Mouse (Mus musculus) CH12.LX (cell line): ENCODE measurements around the gene Kcnrg. TPM values are rescaled to one million over a fixed set of nuclear protein-coding genes. Genes with fewer than 3 reads are reported as not detected.

ENCODE experiments used
- DNase-seq: peaks from one replicate; pipeline ENCODE4 v3.0.0-alpha.2; 2013; ENCODE audit errors: extremely low read depth
- H3K27ac ChIP-seq: 2 replicates; pipeline ENCODE4 v1.5.1; 2012; ENCODE audit warnings: low read depth, mild to moderate bottlenecking, control low read depth, moderate library complexity; ENCODE audit not compliant: insufficient read depth
- H3K27me3 ChIP-seq: replicated peaks from 2 replicates; pipeline ENCODE3; 2012; ENCODE audit warnings: inconsistent platforms
- H3K36me3 ChIP-seq, 2 experiments: replicated peaks in 1 of 2; 2 replicates each; pipeline versions ENCODE3 to v1.6.1; 2012; ENCODE audit warnings: inconsistent platforms in 1 of 2, low read length in 1 of 2, mild to moderate bottlenecking in 1 of 2, mixed read lengths in 1 of 2, moderate library complexity in 1 of 2; ENCODE audit not compliant: control insufficient read depth in 1 of 2, insufficient read depth in 1 of 2
- H3K4me1 ChIP-seq, 2 experiments: 2 replicates each; pipeline ENCODE4 v1.6.1; 2012; ENCODE audit warnings: inconsistent platforms in 1 of 2, moderate library complexity in 1 of 2; ENCODE audit not compliant: insufficient read depth in 2 of 2, control insufficient read depth in 1 of 2
- H3K4me2 ChIP-seq: 2 replicates; pipeline ENCODE4 v1.6.1; 2012; ENCODE audit warnings: low read depth, mild to moderate bottlenecking, control low read depth; ENCODE audit not compliant: poor library complexity, insufficient read depth, severe bottlenecking
- H3K4me3 ChIP-seq, 3 experiments: fragments of 150-350 bp in 1 of 3; sonication (generic) in 1 of 3; replicated peaks in 1 of 3; 2 replicates each; pipeline versions ENCODE3 to v1.5.1; 2011 to 2012; ENCODE audit warnings: low read depth in 2 of 3, low read length in 2 of 3, mild to moderate bottlenecking in 2 of 3, moderate library complexity in 2 of 3, control low read depth in 1 of 3, improper control_type of control experiment in 1 of 3, inconsistent platforms in 1 of 3, mixed read lengths in 1 of 3; ENCODE audit not compliant: poor library complexity in 1 of 3
- H3K79me2 ChIP-seq: replicated peaks from 2 replicates; pipeline ENCODE4 v1.6.1; 2012; ENCODE audit warnings: mild to moderate bottlenecking, moderate library complexity; ENCODE audit not compliant: control insufficient read depth, poor library complexity, insufficient read depth, severe bottlenecking; ENCODE audit errors: extremely low read depth
- H3K9ac ChIP-seq: 2 replicates; pipeline ENCODE4 v1.6.1; 2012; ENCODE audit warnings: low read depth, mild to moderate bottlenecking, control low read depth, moderate library complexity; ENCODE audit not compliant: insufficient read depth
- H3K9me3 ChIP-seq: replicated peaks from 2 replicates; pipeline ENCODE3; 2012; ENCODE audit warnings: low read length, inconsistent platforms, mixed read lengths
- BHLHE40 ChIP-seq: IDR thresholded peaks from 2 replicates; pipeline ENCODE4 v1.6.1; 2011; ENCODE audit warnings: mild to moderate bottlenecking, low read depth, low read length, improper control_type of control experiment
- CHD2 ChIP-seq: IDR thresholded peaks from 2 replicates; pipeline ENCODE4 v1.6.1; 2011; ENCODE audit warnings: low read length, improper control_type of control experiment
- CTCF ChIP-seq, 2 experiments: IDR thresholded peaks in 1 of 2; conservative IDR thresholded peaks in 1 of 2; 2 replicates each; pipeline ENCODE4 v1.5.1; 2011 to 2012; ENCODE audit warnings: low read depth in 2 of 2, low read length in 2 of 2, improper control_type of control experiment in 1 of 2, inconsistent platforms in 1 of 2, mild to moderate bottlenecking in 1 of 2, moderate library complexity in 1 of 2
- E2F4 ChIP-seq: IDR thresholded peaks from 2 replicates; pipeline ENCODE4 v1.6.1; 2011; ENCODE audit warnings: low read depth, low read length, improper control_type of control experiment; ENCODE audit not compliant: insufficient replicate concordance
- ELF1 ChIP-seq: IDR thresholded peaks from 2 replicates; pipeline ENCODE4 v1.6.1; 2014; ENCODE audit warnings: low read depth, mild to moderate bottlenecking, inconsistent platforms, low read length, improper control_type of control experiment
- GABPA ChIP-seq: IDR thresholded peaks from 2 replicates; pipeline ENCODE4 v1.6.1; 2012; ENCODE audit warnings: low read depth, low read length, improper control_type of control experiment, inconsistent platforms; ENCODE audit not compliant: insufficient replicate concordance
- IRF4 ChIP-seq: IDR thresholded peaks from 2 replicates; pipeline ENCODE4 v1.6.1; 2014; ENCODE audit warnings: low read depth, mild to moderate bottlenecking, inconsistent platforms, low read length, improper control_type of control experiment
- JUND ChIP-seq: conservative IDR thresholded peaks from 2 replicates; pipeline ENCODE4 v1.6.1; 2011; ENCODE audit warnings: low read depth, low read length, improper control_type of control experiment
- KAT2A ChIP-seq: IDR thresholded peaks from 2 replicates; pipeline ENCODE4 v1.6.1; 2012; ENCODE audit warnings: low read length, improper control_type of control experiment, inconsistent platforms; ENCODE audit not compliant: insufficient replicate concordance
- MXI1 ChIP-seq: IDR thresholded peaks from 2 replicates; pipeline ENCODE4 v1.6.1; 2011; ENCODE audit warnings: mild to moderate bottlenecking, low read depth, low read length, improper control_type of control experiment
- NELFE ChIP-seq: IDR thresholded peaks from 2 replicates; pipeline ENCODE4 v1.6.1; 2011; ENCODE audit warnings: low read depth, low read length, improper control_type of control experiment
- NRF1 ChIP-seq: IDR thresholded peaks from 2 replicates; pipeline ENCODE4 v1.6.1; 2014; ENCODE audit warnings: low read depth, mild to moderate bottlenecking, inconsistent platforms, low read length, improper control_type of control experiment, moderate library complexity
- POLR2A ChIP-seq: IDR thresholded peaks from 2 replicates; pipeline ENCODE4 v1.6.1; 2011; ENCODE audit warnings: low read depth, mild to moderate bottlenecking, improper control_type of control experiment, low read length
- POLR2AphosphoS2 ChIP-seq: IDR thresholded peaks from 2 replicates; pipeline ENCODE4 v1.6.1; 2011; ENCODE audit warnings: low read depth, low read length, improper control_type of control experiment
- RCOR1 ChIP-seq: conservative IDR thresholded peaks from 2 replicates; pipeline ENCODE4 v1.6.1; 2012; ENCODE audit warnings: low read depth, mild to moderate bottlenecking, inconsistent platforms, low read length, improper control_type of control experiment
- TCF12 ChIP-seq: IDR thresholded peaks from 2 replicates; pipeline ENCODE4 v1.6.1; 2014; ENCODE audit warnings: low read depth, mild to moderate bottlenecking, inconsistent platforms, low read length, improper control_type of control experiment
- USF1 ChIP-seq: IDR thresholded peaks from 2 replicates; pipeline ENCODE4 v1.6.1; 2014; ENCODE audit warnings: low read depth, mild to moderate bottlenecking, inconsistent platforms, low read length, improper control_type of control experiment
- USF2 ChIP-seq: conservative IDR thresholded peaks from 2 replicates; pipeline ENCODE4 v1.6.1; 2011; ENCODE audit warnings: low read depth, low read length, improper control_type of control experiment
- ZKSCAN1 ChIP-seq: IDR thresholded peaks from 2 replicates; pipeline ENCODE4 v1.6.1; 2012; ENCODE audit warnings: low read depth, inconsistent platforms, low read length, improper control_type of control experiment, borderline replicate concordance
- ZMIZ1 ChIP-seq: IDR thresholded peaks from 2 replicates; pipeline ENCODE4 v1.6.1; 2012; ENCODE audit warnings: low read depth, mild to moderate bottlenecking, inconsistent platforms, low read length, improper control_type of control experiment
- dilution Hi-C: fragments of 300-500 bp; cut with MboI; formaldehyde crosslinking; loops from 2 replicates; pipeline ENCODE4 v1.14.3; 2020; ENCODE audit warnings: low sequenced_read_pairs; ENCODE audit not compliant: extremely low pct_unique_long_range_greater_than_20kb, extremely low pct_ligation_motif_present
- in situ Hi-C: fragments of 300-500 bp; cut with MboI; formaldehyde crosslinking; loops from 3 replicates; pipeline ENCODE4 v1.14.3; 2019; ENCODE audit warnings: low sequenced_read_pairs, low pct_ligation_motif_present, low pct_unique_long_range_greater_than_20kb, mixed read lengths
- polyA plus RNA-seq: library from polyadenylated mRNA; unstranded; fragments of >175 nt; gene quantifications from 2 replicates; pipeline ENCODE4 v1.2.1, GENCODE M21; 2012; ENCODE audit warnings: low read depth; ENCODE audit not compliant: insufficient read length
- total RNA-seq, 2 experiments: library from RNA; depleted of rRNA; stranded (reverse); fragments of 300-350 nt in 1 of 2; fragments of >200 nt in 1 of 2; gene quantifications; 2 replicates each; pipeline ENCODE4 v1.2.3; 2012 to 2014

The Kcnrg gene
- total RNA-seq (2012; rRNA removed), result not detected in 2 replicates
- 0.12 and 0.26 TPM in 2 replicates for total RNA-seq (2014; rRNA removed)
- polyA plus RNA-seq, result 0.13 TPM in 1 of 2 replicates, not detected in the other

DNA sequence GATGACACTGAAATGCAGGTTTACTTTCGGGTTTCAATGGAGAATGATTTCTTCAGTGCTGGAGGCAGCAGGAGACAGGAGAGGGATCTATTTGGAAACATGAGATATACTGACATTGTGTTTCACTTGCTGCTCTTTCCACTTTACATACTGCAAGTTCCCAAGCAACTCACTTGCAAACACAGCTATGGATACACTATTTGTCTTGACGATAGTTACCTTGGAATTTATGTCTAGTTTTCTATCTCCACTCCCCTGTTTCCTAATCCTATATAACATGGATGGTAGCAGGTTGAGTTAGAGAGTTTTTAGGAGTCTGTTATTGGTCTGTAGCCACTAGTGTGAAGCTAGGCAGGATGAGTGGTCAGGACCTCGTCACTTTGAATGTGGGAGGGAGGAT, at the start of gene Kcnrg:
Kcnrg (plus strand) TSS at position 301 of the 400 bp plus-strand sequence.
- no peaks in the 10 kb centered on the region for H3K27me3 ChIP-seq
- no peaks in the 10 kb centered on the region for H3K79me2 ChIP-seq
- H3K9me3 ChIP-seq, result no peaks in the 10 kb centered on the region
- no peak within 1 kb of the TSS for H3K4me2 ChIP-seq
- H3K36me3 ChIP-seq, result peaks cover 7 to 18% of the 10 kb centered on the region in 2 experiments
- no peak within 1 kb of the TSS for H3K4me3 ChIP-seq
- DNase-seq, result no peak
- in situ Hi-C loops, result no loop called here
- no peak within 1 kb of the TSS for H3K9ac ChIP-seq
- H3K4me1 ChIP-seq, result no peaks in the 10 kb centered on the region
- no peak within 1 kb of the TSS for H3K27ac ChIP-seq
- TF ChIP-seq POLR2AphosphoS2 (no peak), BHLHE40 (no peak), CTCF (conservative IDR thresholded peaks at IDR 0.05 in 1 of 2, IDR thresholded peaks at IDR 0.05 in 1 of 2; ENCODE audit: low read depth in 2 of 2, low read length in 2 of 2) (no peak), USF2 (no peak), USF1 (no peak), MXI1 (no peak), E2F4 (no peak), ZKSCAN1 (no peak), KAT2A (no peak), ELF1 (no peak), ZMIZ1 (no peak), TCF12 (no peak)
- dilution Hi-C loops, result no loop called here

DNA sequence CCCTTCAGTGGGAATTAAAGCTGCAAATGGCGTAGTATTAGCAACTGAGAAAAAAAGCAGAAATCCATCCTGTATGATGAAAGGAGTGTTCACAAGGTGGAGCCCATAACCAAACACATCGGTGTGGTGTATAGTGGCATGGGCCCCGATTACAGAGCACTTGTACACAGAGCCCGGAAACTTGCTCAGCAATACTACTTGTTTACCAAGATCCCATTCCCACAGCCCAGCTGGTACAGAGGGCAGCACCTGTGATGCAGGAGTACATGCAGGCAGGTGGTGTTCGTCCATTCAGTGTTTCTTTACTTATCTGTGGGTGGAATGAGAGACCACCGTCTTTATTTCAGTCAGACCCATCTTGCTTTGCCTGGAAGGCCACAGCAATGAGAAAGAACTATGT, 48.4 kb upstream of the Kcnrg start:
- dilution Hi-C loops, result no loop called here

More for the DNA sequence above, 48.4 kb upstream of the Kcnrg start:
- Histone ChIP-seq H3K9me3 (peaks cover 4% of the 10 kb centered on the region), H3K9ac (no peak overlapping the region), H3K4me1 (peaks cover 0 to 21% of the 10 kb centered on the region in 2 experiments; a peak in 2 of 4 replicates), H3K4me2 (no peak overlapping the region), H3K4me3 (no peak overlapping the region), H3K27me3 (peaks cover 3% of the 10 kb centered on the region), H3K36me3 (peaks cover 0 to 3% of the 10 kb centered on the region in 2 experiments), H3K79me2 (no peaks in the 10 kb centered on the region), H3K27ac (no peak overlapping the region)
- DNase-seq, result no peak
- no peak for TF ChIP-seq USF2
- TF ChIP-seq TCF12, result no peak
- TF ChIP-seq NELFE, result no peak
- TF ChIP-seq POLR2A, result no peak
- no peak for TF ChIP-seq NRF1
- no peak for TF ChIP-seq BHLHE40
- TF ChIP-seq GABPA, result no peak
- no peak for TF ChIP-seq ZKSCAN1
- no peak for TF ChIP-seq IRF4
- no peak for TF ChIP-seq RCOR1
- TF ChIP-seq ZMIZ1, result no peak
- TF ChIP-seq JUND, result no peak
- TF ChIP-seq CHD2, result no peak
- in situ Hi-C loops, result loop anchor here (25.0 kb wide), 3 partner anchors 478 to 903 kb away; partner anchors contain the start of gene Gucy1b2
